Mouse (Mus musculus) mouse embryonic stem cell (cell line): Measurements from ENCODE around the gene Traf3.

Experiments
- in situ Hi-C, 2 experiments: fragments of 300-500 bp; cut with MboI; formaldehyde crosslinking; loops; 1 replicate in 1 of 2; 3 replicates in 1 of 2; pipeline ENCODE4 v1.14.3; 2019 to 2020; ENCODE audit warnings: low sequenced_read_pairs in 2 of 2, low pct_unique_long_range_greater_than_20kb in 1 of 2, mixed read lengths in 1 of 2; ENCODE audit not compliant: unreplicated experiment in 1 of 2

Gene Traf3

GRCm38 (mm10) chr12:111151422-111152156, 14.6 kb upstream of the Traf3 start:
- in situ Hi-C loops: no loop called here

DNA sequence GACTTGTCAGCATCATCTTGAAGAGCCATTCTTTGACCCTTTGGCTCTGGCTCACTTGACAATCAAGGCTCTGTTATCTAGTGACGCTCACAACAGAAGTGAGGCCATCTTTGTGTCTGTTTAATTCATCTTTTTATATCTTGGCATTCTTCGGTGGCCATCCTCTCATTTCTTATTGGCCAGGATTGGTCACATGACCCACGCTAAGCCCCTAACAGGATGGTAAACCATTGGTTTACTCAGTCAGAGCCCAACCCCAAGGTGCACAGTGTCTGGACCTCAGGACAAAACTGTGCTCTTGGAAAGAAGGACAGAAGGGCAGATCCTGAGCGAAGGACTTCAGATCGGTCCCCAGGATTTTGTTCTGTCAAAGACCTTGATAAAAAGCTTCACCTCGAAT, 13.6 kb upstream of the Traf3 start:
- in situ Hi-C loops: no loop called here

DNA sequence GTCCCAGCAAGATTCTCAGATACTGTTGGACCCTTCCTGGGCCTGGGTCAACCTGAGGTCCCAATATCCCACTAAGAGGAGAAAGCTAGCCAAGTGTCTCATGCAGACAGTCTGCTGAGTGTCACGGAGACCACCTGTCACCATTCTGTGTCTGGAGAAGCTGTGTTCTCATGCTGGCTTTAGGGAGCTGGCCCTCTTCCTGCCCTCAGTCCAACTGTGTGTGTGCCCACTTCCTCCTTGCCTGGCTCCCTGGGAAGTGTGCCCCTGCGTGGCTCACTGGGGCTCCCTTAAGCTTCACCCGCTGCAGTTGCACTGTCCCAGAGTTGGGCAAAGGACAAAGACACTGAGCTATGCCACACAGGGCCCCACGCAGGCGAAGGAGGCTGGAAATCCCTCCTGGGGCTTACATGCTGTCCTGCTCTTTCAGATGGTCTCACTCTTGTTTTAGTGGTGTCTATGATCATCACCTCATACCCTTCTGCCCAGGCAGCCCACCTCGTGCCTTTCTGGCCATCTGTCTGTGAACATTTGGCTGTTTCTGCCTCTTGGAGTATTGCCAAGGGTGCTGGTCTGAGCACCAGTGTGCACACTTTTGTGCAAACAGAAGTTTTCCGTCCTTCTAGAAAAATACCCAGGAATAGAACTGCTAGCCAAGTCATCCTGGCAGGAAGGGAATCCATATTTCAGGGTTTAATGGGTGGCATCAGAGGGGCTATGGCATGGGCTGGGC, 13.0 kb upstream of the Traf3 start:
- in situ Hi-C loops: no loop called here

GRCm38 (mm10) chr12:111153946-111154345, 12.2 kb upstream of the Traf3 start:
- in situ Hi-C loops: no loop called here

DNA sequence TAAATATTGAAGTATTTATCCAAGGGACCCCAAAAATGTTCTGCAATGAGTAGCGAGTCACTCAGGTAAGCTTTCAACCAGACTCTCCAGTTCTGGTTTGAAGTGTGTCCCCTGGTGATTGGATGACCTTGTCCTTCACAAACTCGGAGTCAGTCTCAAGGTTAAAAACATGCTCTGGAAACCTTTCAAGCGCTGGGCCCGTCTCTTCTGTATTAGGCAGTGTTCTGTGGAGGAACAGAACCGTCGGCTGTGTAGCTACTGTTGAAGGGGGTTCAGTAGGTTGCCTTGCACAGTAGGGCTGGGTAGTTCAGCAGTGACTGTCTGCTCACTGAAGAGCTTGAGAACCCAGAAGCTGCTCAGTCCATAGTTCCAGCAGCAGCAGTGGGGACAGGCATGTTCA, 11.5 kb upstream of the Traf3 start:
- in situ Hi-C loops: no loop called here

- in situ Hi-C loops: no loop called here
Measured at GRCm38 (mm10) chr12:111155756-111156155, 10.4 kb upstream of the Traf3 start.

GRCm38 (mm10) chr12:111159659-111160428, 6.3 kb upstream of the Traf3 start:
- in situ Hi-C loops: no loop called here

DNA sequence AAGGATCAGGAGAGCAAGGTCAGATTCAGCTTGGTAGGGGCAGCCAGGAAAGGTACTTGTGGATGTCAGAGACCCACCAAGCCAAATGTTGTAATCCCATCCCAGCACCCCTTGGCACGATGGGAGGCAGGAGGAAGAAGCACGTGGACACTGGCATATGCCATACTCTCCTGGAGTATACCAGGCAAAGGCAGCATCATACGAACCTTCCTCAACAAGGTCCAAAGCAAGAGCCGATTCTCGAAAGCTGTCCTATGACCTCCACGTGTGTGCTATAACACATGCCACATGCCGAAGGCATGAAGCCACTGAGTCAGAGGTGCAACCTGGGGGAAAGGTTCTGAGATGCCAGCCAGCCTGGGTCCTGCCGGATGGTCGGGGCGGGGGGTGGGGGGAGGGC, 5.3 kb upstream of the Traf3 start:
- in situ Hi-C loops: no loop called here

DNA sequence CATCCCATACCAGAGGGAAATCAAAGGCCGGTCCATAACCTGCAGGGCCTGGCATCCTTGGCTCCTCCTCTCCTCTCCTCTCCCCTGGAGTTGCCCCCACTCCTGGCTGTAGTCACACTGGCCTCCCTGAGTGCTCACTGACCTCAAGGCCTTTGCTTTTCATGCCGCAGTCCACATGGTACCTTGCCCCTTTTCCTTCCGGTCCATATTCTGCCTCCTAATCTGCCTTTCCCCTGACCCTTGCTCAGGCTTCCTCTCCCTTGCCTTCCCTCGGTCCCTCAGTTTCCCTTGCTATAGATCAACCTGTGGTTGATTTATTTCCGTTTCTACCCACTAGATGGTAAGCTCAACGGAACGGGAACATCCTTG, 4.2 kb upstream of the Traf3 start:
- in situ Hi-C loops: no loop called here

GRCm38 (mm10) chr12:111162312-111163061, 3.7 kb upstream of the Traf3 start:
- in situ Hi-C loops: no loop called here

GRCm38 (mm10) chr12:111164310-111164751, 1.8 kb upstream of the Traf3 start:
- in situ Hi-C loops: no loop called here

- in situ Hi-C loops: no loop called here
Measured at GRCm38 (mm10) chr12:111165146-111165812, 891 bp upstream of the Traf3 start.

- in situ Hi-C loops: no loop called here
Measured at GRCm38 (mm10) chr12:111166681-111167289, 615 bp downstream of the Traf3 start.

DNA sequence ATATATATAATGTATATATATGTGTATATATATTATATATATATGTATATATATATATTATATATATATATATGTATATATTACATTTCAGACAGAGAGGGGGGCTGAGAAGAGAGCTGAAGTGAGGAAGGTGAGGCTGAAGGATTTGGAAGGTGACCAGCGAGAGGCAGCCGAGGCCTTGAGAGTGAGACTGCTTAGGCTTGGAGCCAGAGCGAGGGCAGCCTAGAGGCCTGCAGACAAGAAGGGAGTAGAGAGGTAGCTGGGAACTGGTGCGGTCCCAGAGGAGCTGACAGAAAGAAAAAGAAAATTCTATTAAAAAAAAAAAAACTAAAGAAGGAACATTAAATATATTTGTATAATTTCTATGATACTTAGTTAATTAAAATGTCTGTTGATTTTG, 2.7 kb downstream of the Traf3 start:
- in situ Hi-C loops: no loop called here

DNA sequence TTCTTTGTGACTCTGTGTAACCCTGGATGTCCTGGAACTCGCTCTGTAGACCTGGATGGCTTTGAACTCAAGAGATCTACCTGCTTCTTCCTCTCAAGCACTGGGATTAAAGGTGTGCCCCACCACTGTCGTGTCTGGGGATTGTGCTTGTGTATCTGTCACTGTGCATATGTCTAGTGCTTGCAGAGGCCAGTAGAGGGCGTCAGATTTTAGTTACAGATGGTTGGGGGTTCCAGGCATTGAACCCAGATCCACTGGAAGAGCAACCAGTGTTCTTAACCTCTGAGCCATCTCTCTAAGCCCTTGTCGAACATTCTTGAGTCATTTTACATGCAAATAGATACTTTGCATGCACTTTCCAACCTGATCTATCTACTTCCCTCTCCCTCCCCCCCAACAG, 12.6 kb downstream of the Traf3 start:
- in situ Hi-C loops: no loop called here

DNA sequence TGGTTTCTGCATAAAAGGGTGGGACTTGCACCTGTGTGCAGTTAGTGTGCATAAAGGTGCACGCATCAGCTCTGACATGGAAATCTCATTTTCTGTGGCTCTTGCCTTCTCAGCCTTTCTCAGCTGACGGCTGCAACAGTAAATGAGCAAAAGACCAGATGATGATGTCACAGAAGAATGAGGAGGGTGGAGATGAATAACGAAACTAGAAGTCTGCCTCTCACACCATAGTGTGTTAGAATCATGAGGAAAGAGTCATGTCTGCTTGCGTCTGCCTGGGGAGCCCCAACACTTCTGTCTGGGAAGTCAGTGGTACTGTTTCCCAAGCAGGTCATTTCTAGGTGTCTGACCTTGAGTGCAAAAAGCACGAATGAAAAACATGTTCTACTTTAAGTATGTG, 15.7 kb downstream of the Traf3 start:
- in situ Hi-C loops: no loop called here

GRCm38 (mm10) chr12:111182378-111182777, 16.2 kb downstream of the Traf3 start:
- in situ Hi-C loops: no loop called here

DNA sequence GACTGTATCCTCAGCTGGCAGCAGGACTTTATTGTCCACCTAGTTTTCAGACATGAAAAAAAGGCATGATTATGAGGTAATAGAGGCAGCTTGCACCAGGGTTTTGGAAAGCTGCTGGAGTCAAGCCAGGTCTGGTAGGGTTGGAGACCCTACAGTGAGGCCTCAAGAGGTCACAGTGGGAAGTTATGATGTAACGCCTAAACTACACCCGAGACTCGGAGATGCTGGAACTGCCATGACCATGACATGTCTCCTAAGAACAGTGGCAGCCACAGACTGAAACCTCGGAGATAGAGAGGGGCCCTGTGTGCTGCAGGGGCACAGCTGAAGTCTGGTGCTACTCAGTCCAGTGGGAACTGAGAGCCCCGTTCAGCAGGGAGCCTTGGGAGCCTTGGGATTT, 18.3 kb downstream of the Traf3 start, which contains the start of gene 4930595D18Rik:
Gene 4930595D18Rik (minus strand): TSS at position 16 of the 400 bp plus-strand sequence.
- in situ Hi-C loops: no loop called here
